Mouse (Mus musculus) ES-Bruce4 (cell line): ENCODE measurements at regions not wholly inside any gene's neighbourhood (a gene's known extent, or its start where the extent isn't known, plus 50 kb on each side); places are given as distances from the start of the nearest gene placed in this dataset.

Experiments
- CTCF ChIP-seq: IDR thresholded peaks from one replicate; pipeline ENCODE4 v1.8.1; 2011; ENCODE audit warnings: low read depth, low read length
- POLR2A ChIP-seq: IDR thresholded peaks from one replicate; pipeline ENCODE4 v1.8.1; 2011; ENCODE audit warnings: low read length; ENCODE audit not compliant: insufficient read depth

DNA sequence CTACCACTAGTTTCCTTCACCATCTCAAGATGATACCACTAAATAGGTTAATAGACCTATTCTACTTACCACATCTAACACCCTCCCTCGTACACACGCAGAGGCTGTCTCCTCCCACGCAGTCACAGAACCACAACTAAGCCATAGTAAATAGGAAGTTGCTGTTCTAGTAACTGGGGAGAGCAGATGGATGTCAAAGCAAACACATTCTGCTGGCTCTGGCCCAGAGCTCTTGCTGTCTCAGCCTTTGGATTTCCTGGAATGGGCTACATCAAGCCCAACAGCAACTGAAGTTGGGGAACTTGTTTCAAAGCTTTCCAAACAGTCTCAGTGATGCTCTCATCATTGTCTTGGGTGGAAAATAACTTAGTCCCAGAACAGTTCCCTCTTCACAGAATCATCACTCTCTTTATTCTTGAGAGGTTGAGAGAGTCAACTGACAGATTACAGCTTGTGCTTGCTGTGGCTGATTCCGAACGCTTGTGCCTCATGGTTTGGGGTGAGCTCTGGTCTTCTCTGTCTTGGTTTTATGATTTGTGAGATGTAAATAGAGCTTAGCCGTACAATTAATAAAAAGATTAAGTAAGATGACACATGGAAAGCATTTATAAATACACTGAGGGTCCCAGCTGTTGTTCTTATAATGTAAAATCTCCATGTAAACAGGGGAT is 538.5 kb upstream of the Klf4 start:
- TF ChIP-seq CTCF: no peak
- TF ChIP-seq POLR2A: no peak
